Mouse (Mus musculus) cerebellum, adult 2 months (tissue): ENCODE results near the gene Abhd2. TPM values are rescaled to one million over a fixed set of nuclear protein-coding genes. Genes with fewer than 3 reads are reported as not detected.

Experiments used
- DNase-seq, 2 experiments: peaks; one replicate each; pipeline ENCODE4 v3.0.0; 2021
- H3K27ac ChIP-seq: fragments of 200-500 bp; 2 replicates; pipeline ENCODE4 v1.5.1; 2012; ENCODE audit warnings: low read length, control low read depth, inconsistent platforms; ENCODE audit not compliant: insufficient read depth
- H3K27me3 ChIP-seq: fragments of 200-500 bp; 2 replicates; pipeline ENCODE4 v1.6.1; 2012; ENCODE audit warnings: inconsistent platforms, mild to moderate bottlenecking, low read length, moderate library complexity; ENCODE audit not compliant: control insufficient read depth, insufficient read depth
- H3K4me1 ChIP-seq: fragments of 200-500 bp; 2 replicates; pipeline ENCODE4 v1.6.1; 2011; ENCODE audit warnings: low read length; ENCODE audit not compliant: control insufficient read depth, insufficient read depth
- H3K4me3 ChIP-seq: fragments of 200-500 bp; replicated peaks from 2 replicates; pipeline ENCODE3; 2011; ENCODE audit warnings: mild to moderate bottlenecking, low read depth, low read length, control low read depth; ENCODE audit not compliant: insufficient read depth
- CTCF ChIP-seq: fragments of 200-500 bp; IDR thresholded peaks from 2 replicates; pipeline ENCODE4 v1.5.1; 2011; ENCODE audit warnings: low read depth, mild to moderate bottlenecking, control low read depth, low read length, moderate library complexity, borderline replicate concordance; ENCODE audit not compliant: insufficient read depth
- POLR2A ChIP-seq: fragments of 200-500 bp; IDR thresholded peaks from 2 replicates; pipeline ENCODE4 v1.6.1; 2011; ENCODE audit warnings: low read length, control low read depth, borderline replicate concordance; ENCODE audit not compliant: insufficient read depth
- WGBS: fragments of 180-500 bp; shearing (Covaris S2); methylation state at CpG from one replicate; pipeline ENCODE4 v1.1.7; 2018; 5-methylcytosine and 5-hydroxymethylcytosine counted together
- polyA plus RNA-seq: library from polyadenylated mRNA; depleted of rRNA; stranded (reverse); fragments of >200 nt; gene quantifications from 2 replicates; pipeline ENCODE4 v1.2.3, GENCODE M21; 2012

Abhd2 gene
- polyA plus RNA-seq, 1 experiment = 22.0 TPM

DNA sequence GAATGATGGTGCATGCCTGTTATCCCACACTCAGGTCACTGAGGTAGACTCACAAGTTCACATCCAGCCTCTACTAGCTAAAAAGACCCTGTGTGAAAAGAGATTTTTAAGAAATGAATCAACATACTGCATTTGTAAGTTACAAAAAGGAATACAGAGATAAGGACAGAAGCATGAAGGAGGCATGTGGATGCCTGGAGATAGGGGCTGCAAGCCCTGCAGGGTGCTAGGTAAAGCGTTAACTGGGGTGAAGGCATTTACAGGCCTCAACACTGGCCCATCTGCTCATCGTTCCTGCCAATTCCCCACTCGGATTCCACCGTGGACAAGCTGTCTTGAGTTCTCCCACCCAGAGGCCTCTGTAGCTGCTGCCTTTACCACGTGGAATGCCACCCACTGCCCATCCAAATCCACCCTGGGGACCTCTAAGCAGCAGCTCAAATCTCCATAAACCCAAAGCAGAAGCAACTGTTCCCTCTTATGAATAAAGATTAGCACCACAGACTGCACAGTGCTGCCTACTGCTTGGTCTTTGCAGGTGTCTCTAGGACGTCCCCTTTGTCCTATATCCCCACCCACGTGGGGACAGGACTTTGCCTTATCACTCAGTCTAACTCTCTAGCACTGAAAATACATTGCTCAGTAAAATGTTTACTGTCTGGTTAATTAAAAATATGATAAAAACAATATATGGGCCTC is 5.2 kb upstream of the Abhd2 start:
- no peak overlapping the region for H3K4me3 ChIP-seq
- TF ChIP-seq POLR2A = no peak
- no peak for TF ChIP-seq CTCF
- WGBS = 23% methylated on average over 7 of the region's 7 CpGs
- no peaks in the 10 kb centered on the region for H3K4me1 ChIP-seq
- H3K27ac ChIP-seq = no peak overlapping the region
- H3K27me3 ChIP-seq = no peaks in the 10 kb centered on the region
- DNase-seq = no peak

DNA sequence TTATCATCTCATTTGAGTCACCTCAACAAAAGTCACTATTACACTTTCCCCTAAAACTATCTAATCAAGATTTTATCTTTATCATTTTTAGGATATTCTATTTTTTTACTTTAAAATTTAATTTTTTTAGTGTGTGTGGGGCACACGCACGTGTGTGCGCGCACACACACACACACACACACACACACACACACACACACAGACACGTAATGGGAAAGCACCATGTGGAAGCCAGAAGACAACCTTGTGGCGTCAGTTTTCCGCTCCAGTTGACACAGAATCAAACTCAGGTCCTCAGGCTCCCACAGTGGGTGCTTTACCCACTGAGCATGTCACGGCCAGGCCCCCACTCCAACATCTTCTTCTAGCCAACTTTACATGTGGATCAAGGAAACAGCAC is 4.1 kb upstream of the Abhd2 start:
- H3K4me1 ChIP-seq = no peaks in the 10 kb centered on the region

DNA sequence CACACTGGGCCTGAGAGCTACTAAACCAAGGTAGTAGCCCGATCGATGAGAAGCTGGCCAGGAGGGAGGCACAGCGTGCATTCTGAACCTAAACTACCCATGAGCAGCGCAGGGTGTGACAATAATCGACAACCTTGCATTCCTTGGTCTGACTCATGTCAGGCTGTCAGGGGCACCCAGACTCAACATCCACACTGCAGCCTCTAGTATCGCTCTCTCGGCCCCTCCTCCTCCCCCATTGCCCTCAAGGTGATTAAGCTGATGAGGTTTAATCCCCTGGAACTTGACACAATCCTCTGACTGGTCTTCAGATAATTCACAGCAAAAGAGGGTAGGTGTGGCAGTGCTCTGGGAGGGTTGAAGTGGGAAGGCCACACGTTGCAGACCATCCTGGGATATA is 3.6 kb upstream of the Abhd2 start:
- no peak for DNase-seq
- TF ChIP-seq CTCF (no peak), POLR2A (no peak)
- WGBS = 85% methylated on average over 8 of the region's 8 CpGs

More for the DNA sequence above, 4.1 kb upstream of the Abhd2 start:
- TF ChIP-seq CTCF = no peak
- TF ChIP-seq POLR2A = no peak
- Histone ChIP-seq H3K4me3 (no peak overlapping the region), H3K27ac (no peak overlapping the region), H3K27me3 (no peaks in the 10 kb centered on the region)
- no peak for DNase-seq
- 93% methylated on average over 8 of the region's 8 CpGs for WGBS

DNA sequence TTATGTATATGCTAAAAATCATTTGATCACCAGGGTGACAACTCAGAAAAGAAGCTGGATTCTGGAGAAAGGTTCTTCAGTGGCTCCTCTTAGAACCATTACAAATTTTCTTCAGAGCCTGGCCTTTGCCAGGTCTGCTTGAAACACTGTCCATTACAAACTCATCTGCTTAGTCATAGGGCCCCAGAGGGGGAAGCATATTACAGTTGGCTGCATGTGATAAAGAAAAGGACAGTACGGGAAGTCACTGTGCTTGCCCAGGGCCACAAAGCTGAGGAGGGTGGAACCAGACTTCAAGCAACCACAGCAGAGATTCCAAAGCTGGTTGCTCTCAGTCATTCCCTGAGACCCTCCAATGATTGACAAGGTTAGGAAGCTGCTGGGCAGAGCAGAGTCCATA is 3.1 kb upstream of the Abhd2 start:
- DNase-seq = no peak
- TF ChIP-seq CTCF = no peak
- no peak for TF ChIP-seq POLR2A
- Histone ChIP-seq H3K4me1 (peaks cover 3% of the 10 kb centered on the region; the same call in 1 of the 2 replicates), H3K4me3 (no peak overlapping the region), H3K27me3 (no peaks in the 10 kb centered on the region), H3K27ac (no peak overlapping the region)
- 77% methylated on average over 1 of the region's 1 CpGs for WGBS

More for the DNA sequence above, 3.6 kb upstream of the Abhd2 start:
- H3K27ac ChIP-seq = no peak overlapping the region
- H3K4me1 ChIP-seq = peaks cover 3% of the 10 kb centered on the region; the same call in 1 of the 2 replicates
- H3K27me3 ChIP-seq = no peaks in the 10 kb centered on the region
- H3K4me3 ChIP-seq = no peak overlapping the region

DNA sequence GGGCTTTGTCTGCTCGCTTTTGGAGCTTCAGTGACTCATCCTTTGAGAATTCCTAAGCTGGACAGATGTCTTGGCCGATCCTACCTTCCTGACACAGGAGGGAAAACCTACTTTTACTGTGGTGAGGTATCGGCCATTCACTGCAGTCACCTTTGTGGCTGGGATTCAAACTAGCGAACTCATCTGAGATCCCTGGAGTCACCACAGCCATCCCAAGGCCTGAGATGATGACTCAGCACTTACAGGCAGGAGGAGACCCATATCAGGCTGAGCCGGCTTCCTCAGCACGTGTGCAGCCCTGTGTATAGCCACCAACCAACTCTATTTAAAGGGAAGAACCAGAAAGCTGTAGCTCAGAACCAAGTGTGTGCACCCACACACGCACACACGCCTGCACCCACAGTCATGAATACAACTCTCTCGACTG is 2.0 kb upstream of the Abhd2 start:
- H3K4me3 ChIP-seq = no peak overlapping the region
- DNase-seq = no peak
- H3K4me1 ChIP-seq = peaks cover 3% of the 10 kb centered on the region; the same call in 1 of the 2 replicates
- no peaks in the 10 kb centered on the region for H3K27me3 ChIP-seq
- H3K27ac ChIP-seq = no peak overlapping the region
- 77% methylated on average over 9 of the region's 9 CpGs for WGBS
- TF ChIP-seq POLR2A = no peak
- no peak for TF ChIP-seq CTCF

DNA sequence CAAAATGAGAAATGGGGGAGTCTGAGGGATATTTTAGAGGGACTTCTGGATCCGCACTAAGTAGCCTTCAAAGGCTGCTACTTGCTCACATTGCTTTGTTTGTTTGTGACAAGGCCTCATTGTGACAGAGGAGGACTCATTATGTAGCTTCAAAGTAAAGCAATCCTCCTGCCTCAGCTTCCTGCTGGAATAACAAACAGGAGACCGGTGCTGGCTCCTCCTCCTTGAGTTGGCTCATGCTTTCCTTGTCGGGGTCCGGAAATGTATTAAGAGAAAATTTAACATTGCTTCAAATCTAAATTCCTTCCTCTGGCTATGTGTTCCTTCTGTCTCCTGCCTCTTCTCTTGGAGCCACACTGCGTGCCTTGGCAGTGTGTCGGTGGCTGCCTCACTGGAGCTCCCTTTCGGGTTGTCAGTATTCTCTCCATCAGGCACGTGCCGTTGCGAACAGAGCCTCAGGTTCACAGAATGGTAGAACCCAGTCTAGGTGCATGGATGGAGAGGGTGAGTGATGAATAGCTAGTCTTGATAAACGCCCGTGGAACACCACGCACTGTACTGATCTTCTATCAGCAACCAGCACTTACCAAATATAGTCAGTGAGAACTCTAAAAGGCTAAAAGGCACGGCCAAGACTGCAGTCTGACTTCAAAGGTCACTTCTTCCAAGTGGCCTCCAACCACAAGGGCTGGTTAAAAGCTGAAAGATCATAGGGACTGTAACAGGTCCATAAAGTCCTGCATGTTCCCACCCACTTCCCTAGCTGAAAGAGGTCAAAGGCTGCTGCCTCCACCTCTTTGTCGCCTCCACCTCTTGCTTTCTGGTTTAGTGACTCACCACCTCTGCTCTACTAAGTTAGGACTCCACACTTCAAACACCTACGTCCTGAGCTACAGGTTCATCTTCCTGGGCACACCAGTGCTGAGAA is 874 bp upstream of the Abhd2 start:
- no peak for DNase-seq

DNA sequence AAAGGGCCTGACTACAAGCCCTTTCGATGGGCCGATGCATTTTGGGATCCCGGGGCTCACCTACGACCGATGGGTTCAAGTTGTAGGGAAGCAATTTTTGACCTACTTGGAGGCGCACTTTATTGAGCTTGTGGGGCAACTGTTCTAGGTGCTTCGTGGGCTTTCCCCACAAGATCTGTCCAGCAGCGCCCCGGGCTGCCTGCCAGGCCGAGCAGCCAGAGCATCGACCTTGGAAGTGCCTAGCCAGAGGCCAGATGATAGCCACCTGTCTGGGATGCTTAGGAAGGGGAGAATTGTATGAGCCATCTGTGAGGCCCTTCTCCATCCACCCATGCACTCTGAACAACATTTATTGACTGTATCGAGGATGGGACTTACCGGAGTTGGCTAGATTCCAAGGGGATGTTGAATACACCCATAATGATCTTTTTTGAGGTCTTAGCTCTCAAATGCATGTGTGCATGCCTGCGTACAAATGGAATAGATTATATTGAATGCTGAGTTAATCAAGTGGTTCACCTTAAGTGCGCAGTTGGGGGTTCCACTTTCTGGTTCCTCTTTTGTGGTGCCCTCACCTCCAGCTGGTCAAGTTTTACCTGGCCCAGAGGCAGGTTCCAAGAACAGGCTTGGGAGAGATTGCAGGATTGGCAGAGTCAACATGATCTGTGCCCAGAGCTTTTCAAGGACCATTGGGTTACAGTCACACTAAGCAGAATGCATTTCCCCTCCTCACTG is 906 bp downstream of the Abhd2 start:
- peak overlapping the region; percentile 77 for H3K4me3 ChIP-seq
- H3K4me1 ChIP-seq = peaks cover 9% of the 10 kb centered on the region; the same call in 1 of the 2 replicates
- TF ChIP-seq POLR2A = no peak
- no peak for TF ChIP-seq CTCF
- DNase-seq = peak; percentile 62 to 68
- no peaks in the 10 kb centered on the region for H3K27me3 ChIP-seq
- 4% methylated on average over 15 of the region's 15 CpGs for WGBS
- H3K27ac ChIP-seq = peak overlapping the region; percentile 19; the same call in 1 of the 2 replicates

More for the DNA sequence above, 874 bp upstream of the Abhd2 start:
- 84% methylated on average over 16 of the region's 16 CpGs for WGBS
- H3K4me1 ChIP-seq = peaks cover 9% of the 10 kb centered on the region; the same call in 1 of the 2 replicates
- no peak for TF ChIP-seq POLR2A
- H3K27me3 ChIP-seq = no peaks in the 10 kb centered on the region
- H3K4me3 ChIP-seq = peak overlapping the region; percentile 61
- H3K27ac ChIP-seq = no peak overlapping the region
